Comparison of ENCODE assay signal across 8 mouse cellular contexts in genomic region chr9:65031894-65032268, GRCm38 (mm10). TPM values are rescaled to one million over a fixed set of nuclear protein-coding genes. Genes with fewer than 3 reads are reported as not detected.
DNase-seq lines count a peak whose midpoint lies in the region; ATAC-seq and TF ChIP-seq lines count a peak whose summit lies in the region.

No protein-coding gene starts in this region.

- H3K4me2 ChIP-seq in embryonic facial prominence, embryonic 13.5 days = peak overlapping the region; percentile 94
- peak overlapping the region; percentile 80 for H3K4me2 ChIP-seq in intestine, postnatal 0 days (replicated peaks; ENCODE audit: low read depth)
- peak overlapping the region; percentile 63 for H3K4me2 ChIP-seq in myocyte (ENCODE audit: low read depth)

- 38% methylated on average over 4 of the region's 4 CpGs for WGBS in embryonic facial prominence, embryonic 13.5 days
- 35% methylated on average over 4 of the region's 4 CpGs for WGBS in intestine, postnatal 0 days

- no peak for ATAC-seq in embryonic facial prominence, embryonic 13.5 days (ENCODE audit: insufficient number of reproducible peaks, insufficient read depth, low FRiP score, low TSS enrichment, low read depth)
- no peak; the same call in 1 of the 2 replicates for ATAC-seq in intestine, postnatal 0 days

- H3K9ac ChIP-seq in embryonic facial prominence, embryonic 13.5 days = peak overlapping the region; percentile 99; the same call in 1 of the 2 replicates
- 0 out of 2 replicates have a peak overlapping the region, but pooled peaks have one; percentile 96 for H3K9ac ChIP-seq in intestine, postnatal 0 days (ENCODE audit: low read depth, low read length)

- H3K9me3 ChIP-seq in embryonic facial prominence, embryonic 13.5 days = no peaks in the 10 kb centered on the region
- H3K9me3 ChIP-seq in intestine, postnatal 0 days (ENCODE audit: control insufficient read depth) = no peaks in the 10 kb centered on the region

- TF ChIP-seq POLR2A in myocyte (IDR thresholded peaks at IDR 0.05; ENCODE audit: insufficient read length, low read depth) = no peak

- no peak for DNase-seq in layer of hippocampus, adult 2 months (ENCODE audit: low spot score in 2 of 2)
- no peak for DNase-seq in layer of hippocampus, postnatal 25 days (ENCODE audit: extremely low spot score in 1 of 2, low spot score in 1 of 2)
- no peak for DNase-seq in cerebellum, postnatal 25 days
- DNase-seq in left cerebral cortex, adult 18-20 months (ENCODE audit: low spot score in 2 of 2) = no peak
- DNase-seq in left cerebral cortex, adult 9 months (ENCODE audit: low spot score in 2 of 2) = no peak

- no peak for TF ChIP-seq CTCF in layer of hippocampus, adult 2 months (conservative IDR thresholded peaks at IDR 0.05)
- TF ChIP-seq CTCF in intestine, postnatal 0 days (IDR thresholded peaks at IDR 0.05; ENCODE audit: low read depth) = no peak

- peaks cover 8% of the 10 kb centered on the region for H3K36me3 ChIP-seq in embryonic facial prominence, embryonic 13.5 days
- H3K36me3 ChIP-seq in intestine, postnatal 0 days (ENCODE audit: control insufficient read depth, insufficient read depth) = peaks cover 2% of the 10 kb centered on the region; the same call in 1 of the 2 replicates
- H3K36me3 ChIP-seq in myocyte (ENCODE audit: control insufficient read depth, insufficient read depth) = peaks cover 9% of the 10 kb centered on the region

- H3ac ChIP-seq in myocyte (ENCODE audit: control insufficient read depth, insufficient read length) = peak overlapping the region; percentile 97

- peaks cover 12% of the 10 kb centered on the region for H3K4me1 ChIP-seq in embryonic facial prominence, embryonic 13.5 days
- no peaks in the 10 kb centered on the region for H3K4me1 ChIP-seq in intestine, postnatal 0 days (replicated peaks; ENCODE audit: control insufficient read depth, insufficient read depth, low read length)

- H3K4me3 ChIP-seq in layer of hippocampus, adult 2 months = peak overlapping the region; percentile 77
- peak overlapping the region; percentile 100 for H3K4me3 ChIP-seq in embryonic facial prominence, embryonic 13.5 days
- peak overlapping the region; percentile 99 for H3K4me3 ChIP-seq in intestine, postnatal 0 days (ENCODE audit: low read depth, low read length)
- H3K4me3 ChIP-seq in myocyte = peak overlapping the region; percentile 72

- H3K27ac ChIP-seq in layer of hippocampus, adult 2 months = peak overlapping the region; percentile 99
- H3K27ac ChIP-seq in embryonic facial prominence, embryonic 13.5 days = 0 out of 2 replicates have a peak overlapping the region, but pooled peaks have one; percentile 88
- 0 out of 2 replicates have a peak overlapping the region, but pooled peaks have one; percentile 95 for H3K27ac ChIP-seq in intestine, postnatal 0 days (ENCODE audit: low read depth, low read length)

- no peaks in the 10 kb centered on the region for H3K27me3 ChIP-seq in embryonic facial prominence, embryonic 13.5 days
- no peaks in the 10 kb centered on the region for H3K27me3 ChIP-seq in intestine, postnatal 0 days (replicated peaks; ENCODE audit: control insufficient read depth, insufficient read depth, low read length)
- no peaks in the 10 kb centered on the region for H3K27me3 ChIP-seq in myocyte (ENCODE audit: control insufficient read depth, insufficient read depth, insufficient read length)

- H3K79me2 ChIP-seq in myocyte (ENCODE audit: control insufficient read depth, insufficient read depth) = peaks cover 16% of the 10 kb centered on the region

TF ChIP-seq in myocyte, 11 proteins besides CTCF, POLR2A, EP300 and RAD21:
- TF ChIP-seq POLR2AphosphoS2 (IDR thresholded peaks at IDR 0.05; ENCODE audit: insufficient read length, low read depth) (no peak), REST (IDR thresholded peaks at IDR 0.05; ENCODE audit: insufficient read depth, insufficient read length) (no peak), TCF12 (IDR thresholded peaks at IDR 0.05; ENCODE audit: insufficient read depth, poor library complexity, severe bottlenecking) (no peak), MYOG (IDR thresholded peaks at IDR 0.05; ENCODE audit: control insufficient read depth in 1 of 3, insufficient read depth in 1 of 3, insufficient read length in 2 of 3, low read depth in 2 of 3) (no peak), E2F4 (IDR thresholded peaks at IDR 0.05; ENCODE audit: insufficient read depth) (no peak), USF1 (IDR thresholded peaks at IDR 0.05; ENCODE audit: low read depth) (no peak), MAX (IDR thresholded peaks at IDR 0.05; ENCODE audit: low read depth) (no peak), CEBPB (IDR thresholded peaks at IDR 0.05; ENCODE audit: insufficient read depth, poor library complexity, severe bottlenecking) (no peak), MYOD1 (IDR thresholded peaks at IDR 0.05; ENCODE audit: control insufficient read depth in 1 of 3, insufficient read length in 2 of 3, low read depth in 2 of 3) (no peak), SRF (IDR thresholded peaks at IDR 0.05; ENCODE audit: control insufficient read depth, insufficient read length, low read depth) (no peak), TCF3 (IDR thresholded peaks at IDR 0.05; ENCODE audit: insufficient read length, low read depth) (no peak)
TF ChIP-seq in myocyte: peak in this region for 0.

RNA-seq across cellular contexts. Expression of gene Dpp8, which starts 0.3 kb away (rescaled TPM):
- total RNA-seq in layer of hippocampus, adult 2 months (2021) = 100 to 1,000 TPM; 162 to 170 TPM
- 100 to 1,000 TPM; 150 to 161 TPM for total RNA-seq in layer of hippocampus, postnatal 25 days (2021)
- 36.7 and 37.2 TPM in 2 replicates for polyA plus RNA-seq in embryonic facial prominence, embryonic 13.5 days (2015; fragmentation: Nextera tagmentation; extraction: Ambion mirVana)
- 14.1 and 14.8 TPM in 2 replicates for polyA plus RNA-seq in intestine, postnatal 0 days (2015; fragmentation: Nextera tagmentation; extraction: Ambion mirVana)
- polyA plus RNA-seq in myocyte (2012; fragmentation: generic; extraction: Trizol) = 24.4 TPM
- 100 to 1,000 TPM; 164 to 169 TPM for total RNA-seq in left cerebral cortex, adult 18-20 months (2021)

RNA-seq across cellular contexts. Expression of gene Hacd3, which starts 10.4 kb away (rescaled TPM):
- total RNA-seq in layer of hippocampus, adult 2 months (2021) = 100 to 1,000 TPM; 149 to 156 TPM
- total RNA-seq in layer of hippocampus, postnatal 25 days (2021) = 100 to 1,000 TPM; 162 to 176 TPM
- polyA plus RNA-seq in embryonic facial prominence, embryonic 13.5 days (2015; fragmentation: Nextera tagmentation; extraction: Ambion mirVana) = 91.3 and 92.1 TPM in 2 replicates
- polyA plus RNA-seq in intestine, postnatal 0 days (2015; fragmentation: Nextera tagmentation; extraction: Ambion mirVana) = 43.9 and 46.8 TPM in 2 replicates
- polyA plus RNA-seq in myocyte (2012; fragmentation: generic; extraction: Trizol) = 13.7 TPM
- 100 to 1,000 TPM; 154 to 160 TPM for total RNA-seq in left cerebral cortex, adult 18-20 months (2021)
